Mouse (Mus musculus) heart, adult 2 months (tissue): ENCODE measurements around the gene Samd14. TPM values are rescaled to one million over a fixed set of nuclear protein-coding genes. Genes with fewer than 3 reads are reported as not detected.

ENCODE experiments used
- DNase-seq, 2 experiments: peaks; one replicate each; pipeline ENCODE4 v3.0.0; 2021
- H3K27ac ChIP-seq: fragments of 200-600 bp; 2 replicates; pipeline ENCODE4 v1.8.1; 2022
- H3K27me3 ChIP-seq: fragments of 200-500 bp; 2 replicates; pipeline ENCODE4 v1.6.1; 2012; ENCODE audit warnings: mild to moderate bottlenecking, low read length, inconsistent platforms, mixed read lengths; ENCODE audit not compliant: control insufficient read depth, insufficient read depth
- H3K36me3 ChIP-seq: fragments of 200-500 bp; 2 replicates; pipeline ENCODE4 v1.6.1; 2012; ENCODE audit warnings: low read length, inconsistent platforms; ENCODE audit not compliant: control insufficient read depth, insufficient read depth
- H3K4me1 ChIP-seq: fragments of 200-500 bp; 2 replicates; pipeline ENCODE4 v1.6.1; 2011; ENCODE audit warnings: low read length; ENCODE audit not compliant: control insufficient read depth, insufficient read depth
- H3K4me3 ChIP-seq: fragments of 200-600 bp; 2 replicates; pipeline ENCODE4 v1.8.1; 2022
- H3K79me2 ChIP-seq: fragments of 200-500 bp; replicated peaks from 2 replicates; pipeline ENCODE4 v1.6.1; 2012; ENCODE audit warnings: mild to moderate bottlenecking, inconsistent platforms, low read length, moderate library complexity, mixed read lengths; ENCODE audit not compliant: control insufficient read depth, insufficient read depth
- H3K9ac ChIP-seq: fragments of 200-500 bp; 2 replicates; pipeline ENCODE4 v1.6.1; 2012; ENCODE audit warnings: low read depth, mild to moderate bottlenecking, control low read depth, inconsistent platforms, low read length, mixed read lengths
- CTCF ChIP-seq: fragments of 200-600 bp; IDR thresholded peaks from 2 replicates; pipeline ENCODE4 v1.8.1; 2022; ENCODE audit warnings: antibody characterized with exemption, mild to moderate bottlenecking, moderate library complexity
- EP300 ChIP-seq: fragments of 200-500 bp; IDR thresholded peaks from 2 replicates; pipeline ENCODE4 v1.6.1; 2011; ENCODE audit warnings: low read depth, low read length, control low read depth; ENCODE audit not compliant: insufficient read depth
- POLR2A ChIP-seq: fragments of 200-500 bp; IDR thresholded peaks from 2 replicates; pipeline ENCODE4 v1.6.1; 2011; ENCODE audit warnings: mild to moderate bottlenecking, low read depth, low read length, control low read depth; ENCODE audit not compliant: insufficient read depth
- WGBS: fragments of 180-500 bp; shearing (Covaris S2); methylation state at CpG from one replicate; pipeline ENCODE4 v1.1.7; 2018; 5-methylcytosine and 5-hydroxymethylcytosine counted together
- intact Hi-C: fragments of 180-260 bp; cut with DNase I; formaldehyde crosslinking; loops from one replicate; pipeline ENCODE4 v1.15.1; 2025
- polyA plus RNA-seq: library from polyadenylated mRNA; depleted of rRNA; stranded (reverse); fragments of >200 nt; gene quantifications from 2 replicates; pipeline ENCODE4 v1.2.3, GENCODE M21; 2012
- total RNA-seq, 2 experiments: library from RNA; stranded (reverse); gene quantifications; 2 replicates each; pipeline ENCODE4 v1.2.3; 2021

Samd14 gene
- total and polyA plus RNA-seq, 3 experiments, result 1.2 to 1.9 (median 1.7) TPM

DNA sequence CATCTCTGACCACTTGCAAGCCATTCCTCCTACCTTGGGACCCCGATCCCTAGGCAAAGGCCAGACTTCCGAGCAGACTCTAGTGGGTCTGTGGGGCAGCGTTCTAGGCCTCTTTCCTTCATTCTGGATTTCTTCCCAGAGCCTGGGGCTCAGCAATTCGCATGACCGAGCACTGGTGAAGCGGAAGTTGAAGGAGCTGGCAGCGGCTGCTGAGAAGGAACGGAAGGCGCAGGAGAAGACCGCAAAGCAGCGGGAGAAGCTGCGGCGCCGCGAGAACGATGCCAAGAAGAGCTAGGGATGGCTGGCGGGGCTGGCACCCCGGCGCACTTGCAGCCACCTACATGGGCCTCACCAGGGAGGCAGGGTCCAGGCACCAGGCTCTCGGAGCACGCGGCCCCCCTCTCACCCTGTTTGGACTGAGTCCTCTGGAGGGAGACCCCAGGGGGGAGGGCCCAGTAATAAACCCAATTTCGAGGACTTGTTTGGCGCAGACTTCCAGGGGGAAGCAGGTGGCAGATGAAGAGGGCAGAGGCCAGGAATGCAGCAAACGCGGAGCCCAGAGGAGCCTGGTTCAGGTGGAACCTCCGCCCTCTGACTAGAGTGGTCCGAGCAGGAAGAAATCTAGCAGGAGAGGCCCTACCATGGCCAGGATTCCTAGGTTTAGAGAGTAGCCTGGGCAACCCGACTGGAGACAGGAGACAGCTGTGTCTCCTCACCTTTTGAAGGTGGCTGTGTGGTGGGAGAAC, 14.9 kb downstream of the Samd14 start:
- DNase-seq, result no peak
- H3K27ac ChIP-seq, result no peak overlapping the region
- intact Hi-C loops, result no loop called here
- peaks cover 4% of the 10 kb centered on the region; the same call in 1 of the 2 replicates for H3K27me3 ChIP-seq
- H3K4me3 ChIP-seq, result no peak overlapping the region
- no peak overlapping the region for H3K9ac ChIP-seq
- H3K79me2 ChIP-seq, result no peaks in the 10 kb centered on the region
- no peaks in the 10 kb centered on the region for H3K36me3 ChIP-seq
- no peak for TF ChIP-seq POLR2A
- TF ChIP-seq CTCF, result no peak
- TF ChIP-seq EP300, result no peak
- no peaks in the 10 kb centered on the region for H3K4me1 ChIP-seq
- WGBS, result 72% methylated on average over 29 of the region's 29 CpGs

GRCm38 (mm10) chr11:95025227-95026012, 15.7 kb downstream of the Samd14 start:
- WGBS, result 82% methylated on average over 11 of the region's 11 CpGs
- Histone ChIP-seq H3K79me2 (no peaks in the 10 kb centered on the region), H3K4me1 (no peaks in the 10 kb centered on the region), H3K27me3 (no peaks in the 10 kb centered on the region), H3K9ac (no peak overlapping the region), H3K4me3 (no peak overlapping the region), H3K36me3 (no peaks in the 10 kb centered on the region), H3K27ac (no peak overlapping the region)
- no peak for TF ChIP-seq POLR2A
- TF ChIP-seq CTCF, result no peak
- no peak for TF ChIP-seq EP300
- DNase-seq, result no peak
- intact Hi-C loops, result no loop called here

DNA sequence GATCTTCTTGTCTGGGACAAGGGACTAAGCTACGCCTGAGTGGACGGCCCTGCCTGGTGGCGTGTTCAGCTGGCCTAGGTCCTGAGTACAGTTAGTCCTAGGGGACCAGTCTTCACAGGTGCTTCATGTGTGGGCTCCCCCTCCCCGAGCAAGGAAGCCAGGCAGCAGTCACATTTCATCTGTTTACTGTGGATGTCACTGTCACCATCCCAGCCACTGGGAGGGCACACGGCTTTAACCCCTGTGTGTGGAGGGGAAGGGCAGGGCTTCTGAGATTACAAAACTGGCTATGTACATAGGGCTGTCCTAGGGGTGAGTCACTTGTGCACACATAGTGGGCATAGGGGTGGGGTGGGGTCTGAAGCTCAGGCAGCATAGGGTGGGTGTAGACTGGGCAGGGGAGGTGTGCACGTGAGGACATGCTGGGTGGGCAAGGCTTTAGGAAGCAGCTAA, 16.4 kb downstream of the Samd14 start:
- H3K27ac ChIP-seq, result no peak overlapping the region
- TF ChIP-seq POLR2A, result no peak
- no peak for TF ChIP-seq EP300
- no peak for TF ChIP-seq CTCF
- no peaks in the 10 kb centered on the region for H3K36me3 ChIP-seq
- no peak overlapping the region for H3K9ac ChIP-seq
- 69% methylated on average over 6 of the region's 6 CpGs for WGBS
- H3K4me1 ChIP-seq, result no peaks in the 10 kb centered on the region
- no peak for DNase-seq
- intact Hi-C loops, result no loop called here
- H3K79me2 ChIP-seq, result no peaks in the 10 kb centered on the region
- H3K4me3 ChIP-seq, result no peak overlapping the region
- H3K27me3 ChIP-seq, result no peaks in the 10 kb centered on the region

GRCm38 (mm10) chr11:95026849-95027248, 17.2 kb downstream of the Samd14 start:
- Histone ChIP-seq H3K4me1 (no peaks in the 10 kb centered on the region), H3K79me2 (no peaks in the 10 kb centered on the region), H3K9ac (no peak overlapping the region), H3K27me3 (no peaks in the 10 kb centered on the region), H3K27ac (no peak overlapping the region), H3K4me3 (no peak overlapping the region), H3K36me3 (no peaks in the 10 kb centered on the region)
- TF ChIP-seq EP300 (no peak), CTCF (no peak), POLR2A (no peak)
- no peak for DNase-seq
- intact Hi-C loops, result no loop called here
- 84% methylated on average over 6 of the region's 6 CpGs for WGBS

GRCm38 (mm10) chr11:95027850-95028470, 18.3 kb downstream of the Samd14 start:
- TF ChIP-seq POLR2A, result no peak
- TF ChIP-seq CTCF, result no peak
- no peak for TF ChIP-seq EP300
- H3K36me3 ChIP-seq, result no peaks in the 10 kb centered on the region
- no peak overlapping the region for H3K27ac ChIP-seq

DNA sequence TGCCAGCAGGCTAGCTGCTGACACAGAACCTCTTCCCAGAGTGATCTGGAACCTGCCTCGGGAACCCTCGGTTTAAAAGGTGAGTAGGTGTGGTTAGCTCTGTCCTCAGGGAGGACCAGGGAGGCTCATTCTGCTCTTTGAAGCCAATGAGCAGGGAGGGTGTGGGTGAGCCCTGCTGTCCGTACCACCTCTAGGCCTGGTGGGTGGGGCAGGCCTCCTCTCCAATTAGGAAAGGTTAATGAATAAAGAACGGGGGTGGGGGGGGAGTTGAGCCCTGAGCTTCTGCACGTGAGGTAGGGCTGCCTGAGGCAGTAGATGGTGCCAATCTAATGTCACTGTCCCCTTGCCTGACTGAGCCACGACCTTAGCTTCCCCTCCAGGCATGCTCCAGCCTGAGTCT, 23.3 kb downstream of the Samd14 start:
- no peak for DNase-seq
- H3K79me2 ChIP-seq, result no peaks in the 10 kb centered on the region
- WGBS, result 41% methylated on average over 6 of the region's 6 CpGs
- H3K27ac ChIP-seq, result no peak overlapping the region
- no peak overlapping the region for H3K4me3 ChIP-seq
- no peak overlapping the region for H3K9ac ChIP-seq
- H3K4me1 ChIP-seq, result no peaks in the 10 kb centered on the region
- no peak for TF ChIP-seq CTCF
- TF ChIP-seq EP300, result no peak
- no peak for TF ChIP-seq POLR2A
- no peaks in the 10 kb centered on the region for H3K27me3 ChIP-seq
- intact Hi-C loops, result no loop called here
- no peaks in the 10 kb centered on the region for H3K36me3 ChIP-seq

More at GRCm38 (mm10) chr11:95027850-95028470, 18.3 kb downstream of the Samd14 start:
- no peak overlapping the region for H3K9ac ChIP-seq
- 60% methylated on average over 13 of the region's 13 CpGs for WGBS
- H3K4me3 ChIP-seq, result no peak overlapping the region
- H3K79me2 ChIP-seq, result no peaks in the 10 kb centered on the region
- DNase-seq, result no peak
- intact Hi-C loops, result no loop called here
- H3K27me3 ChIP-seq, result no peaks in the 10 kb centered on the region
- H3K4me1 ChIP-seq, result no peaks in the 10 kb centered on the region
